Mouse (Mus musculus) retina, postnatal 1 day (tissue): ENCODE results near the gene Sipa1l3.

Source experiments
- DNase-seq: peaks from one replicate; pipeline ENCODE4 v3.0.0-alpha.2; 2012

Sipa1l3 gene

GRCm38 (mm10) chr7:29518421-29519210, at the start of gene Sipa1l3:
Sipa1l3 (minus strand) TSS chr7:29518641.
- DNase-seq = peak; percentile 98

- no peak for DNase-seq
These were observed 44.6 kb upstream of the Sipa1l3 start for GRCm38 (mm10) chr7:29563006-29563405.

DNA sequence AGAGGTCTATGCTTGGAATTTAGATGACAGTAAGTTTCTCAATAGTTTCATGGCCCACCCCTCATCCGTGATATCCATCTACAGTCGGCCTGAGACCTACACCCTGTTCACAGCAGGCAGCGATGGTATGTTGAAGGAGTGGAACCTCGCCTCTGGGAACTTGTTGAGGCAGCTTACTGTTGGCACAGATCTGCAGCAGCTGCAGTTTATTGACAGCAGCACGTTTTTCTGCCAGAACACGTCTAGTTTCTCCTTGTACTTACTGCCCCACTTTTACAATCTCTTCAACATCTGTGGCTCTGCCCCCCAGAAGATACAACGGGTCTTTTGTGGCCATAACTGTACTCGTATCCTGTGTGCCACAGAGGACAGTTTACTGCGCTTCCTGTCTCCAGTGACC, 42.6 kb upstream of the Sipa1l3 start:
- DNase-seq = no peak

GRCm38 (mm10) chr7:29559290-29559689, 40.8 kb upstream of the Sipa1l3 start:
- DNase-seq = peak; percentile 26

DNA sequence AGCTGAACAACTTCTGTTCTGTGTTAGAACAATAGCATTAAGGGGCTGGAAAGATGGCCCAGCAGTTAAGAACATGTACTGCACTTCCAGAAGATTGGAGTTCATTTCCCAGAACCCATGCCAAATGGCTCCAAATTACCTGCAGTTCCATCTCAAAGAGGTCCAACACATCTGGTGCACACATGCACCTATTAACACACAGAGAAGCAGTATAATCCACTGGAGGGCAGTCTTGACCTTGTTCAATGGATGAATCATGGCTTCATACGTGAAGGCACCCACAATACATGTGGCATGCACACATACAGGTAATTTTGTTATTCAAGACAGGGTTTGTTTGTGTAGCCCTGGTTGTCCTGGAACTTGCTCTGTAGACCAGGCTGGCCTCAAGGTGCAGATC, 40.3 kb upstream of the Sipa1l3 start:
- no peak for DNase-seq

- no peak for DNase-seq
These were observed 37.8 kb upstream of the Sipa1l3 start for GRCm38 (mm10) chr7:29556283-29556682.

GRCm38 (mm10) chr7:29555521-29555920, 37.1 kb upstream of the Sipa1l3 start:
- no peak for DNase-seq

GRCm38 (mm10) chr7:29555051-29555450, 36.6 kb upstream of the Sipa1l3 start:
- DNase-seq = no peak

GRCm38 (mm10) chr7:29550691-29551090, 32.2 kb upstream of the Sipa1l3 start:
- DNase-seq = no peak

GRCm38 (mm10) chr7:29541608-29542007, 23.2 kb upstream of the Sipa1l3 start:
- no peak for DNase-seq

DNA sequence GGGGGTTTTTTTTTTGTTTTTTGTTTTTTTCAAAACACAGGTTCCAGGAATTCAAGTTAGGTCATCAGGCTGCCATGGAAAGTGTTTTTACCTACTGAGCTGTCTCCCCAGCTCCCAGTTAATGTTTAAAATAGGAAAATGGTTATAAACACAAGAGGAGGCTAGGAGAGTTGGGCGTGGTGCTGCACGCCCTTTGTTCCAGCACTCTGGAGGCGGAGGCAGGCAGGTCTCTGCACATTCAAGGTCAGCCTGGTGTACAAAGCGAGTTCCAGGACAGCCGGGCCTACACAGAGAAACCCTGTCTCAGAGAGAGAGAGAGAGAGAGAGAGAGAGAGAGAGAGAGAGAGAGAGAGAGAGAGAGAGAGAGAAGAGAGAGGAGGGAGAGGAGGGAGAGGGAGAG, 22.7 kb upstream of the Sipa1l3 start:
- no peak for DNase-seq

DNA sequence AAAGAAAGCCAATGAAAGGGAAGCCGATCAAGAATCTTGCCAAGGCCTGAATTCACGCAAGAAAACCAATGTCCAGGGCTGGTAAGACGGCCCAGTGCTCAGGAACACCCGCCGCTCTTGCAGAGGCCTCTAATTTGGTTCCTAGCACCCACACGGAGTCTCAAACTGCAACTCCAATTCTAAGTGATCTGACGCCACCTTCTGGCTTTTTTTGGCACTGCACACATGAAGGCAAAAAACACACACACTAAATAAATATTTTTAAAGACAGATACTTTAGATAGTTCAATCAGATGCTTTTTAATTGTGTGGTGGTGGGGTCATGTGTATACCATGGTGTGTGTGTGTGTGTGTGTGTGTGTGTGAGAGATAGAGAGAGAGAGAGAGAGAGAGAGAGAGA, 22.2 kb upstream of the Sipa1l3 start:
- DNase-seq = no peak

DNA sequence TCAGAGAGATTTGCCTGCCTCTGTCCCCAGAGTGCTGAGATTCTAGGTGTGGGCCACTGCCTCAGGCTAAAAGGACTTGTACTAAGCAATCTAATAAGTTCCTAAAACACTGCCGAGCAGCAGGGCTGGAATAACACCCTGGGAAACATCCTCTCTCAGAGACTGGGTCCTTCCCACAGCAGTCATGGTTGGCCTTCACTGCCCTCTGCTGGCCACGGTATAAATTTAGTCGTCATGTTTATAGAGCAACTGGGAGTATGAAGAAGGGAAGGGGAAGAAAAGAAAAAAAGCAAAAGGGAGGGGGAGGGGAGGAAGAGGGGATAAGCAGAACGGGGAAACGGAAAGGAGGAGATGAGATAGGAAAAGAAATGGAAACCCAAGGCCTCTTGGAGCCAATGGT, 5.3 kb upstream of the Sipa1l3 start:
- DNase-seq = peak; percentile 87

DNA sequence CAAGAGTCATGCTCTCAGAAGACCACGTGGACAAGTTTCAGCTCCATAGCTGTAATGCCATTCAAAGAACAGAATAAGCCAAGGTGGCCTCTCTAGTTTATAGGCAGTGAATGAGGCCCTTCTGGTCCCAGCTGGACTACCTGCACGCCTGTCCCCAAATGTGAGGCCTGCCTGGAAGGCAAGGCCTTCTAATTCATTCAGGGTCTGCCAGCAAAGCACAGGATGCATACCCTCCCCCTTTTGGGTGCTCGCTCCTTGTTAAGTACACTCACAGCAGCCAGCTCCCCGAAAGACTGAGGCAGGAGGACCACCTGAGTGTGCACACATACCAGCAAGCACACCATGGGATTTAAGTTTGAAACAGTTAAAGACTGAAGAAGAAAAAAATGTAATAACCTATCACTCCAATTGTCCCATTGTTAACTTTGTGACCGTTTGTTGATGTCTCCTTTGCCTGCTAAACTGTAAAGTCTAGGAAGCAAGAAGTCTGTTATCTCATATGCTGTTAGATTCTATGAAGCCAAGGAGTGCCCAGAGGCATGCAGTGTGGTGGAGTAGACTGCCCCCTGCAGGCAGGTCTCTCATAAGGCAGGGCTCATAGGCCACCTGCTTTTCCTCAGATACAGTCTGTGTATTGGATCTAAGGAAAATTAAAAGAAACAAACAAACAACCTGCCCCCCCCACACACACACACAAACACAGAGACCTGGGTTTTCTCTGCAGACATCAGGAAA, 3.6 kb upstream of the Sipa1l3 start:
- peak; percentile 86 for DNase-seq

GRCm38 (mm10) chr7:29521365-29521764, 2.9 kb upstream of the Sipa1l3 start:
- DNase-seq = no peak

GRCm38 (mm10) chr7:29520794-29521193, 2.4 kb upstream of the Sipa1l3 start:
- DNase-seq = no peak

DNA sequence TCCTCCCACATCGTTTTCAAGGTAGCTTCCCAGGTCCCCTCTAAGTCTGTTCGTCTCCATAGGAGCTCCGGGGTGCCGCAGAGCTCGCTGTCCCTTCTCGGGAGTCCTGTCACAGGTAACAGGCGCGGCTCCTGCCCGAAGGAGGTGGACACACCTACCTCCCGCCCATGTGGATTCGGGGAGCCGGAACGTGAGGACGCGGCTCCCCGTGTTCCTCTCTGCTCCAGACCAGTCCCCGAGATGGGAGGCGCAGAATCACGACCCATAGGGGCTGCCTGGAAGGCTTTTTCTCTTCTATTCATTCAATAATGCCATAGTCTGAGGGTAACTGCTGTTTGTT, 740 bp upstream of the Sipa1l3 start:
- DNase-seq = no peak

GRCm38 (mm10) chr7:29518054-29518420, 404 bp downstream of the Sipa1l3 start:
- no peak for DNase-seq

- DNase-seq = no peak
These were observed 1.3 kb downstream of the Sipa1l3 start for GRCm38 (mm10) chr7:29517178-29517577.

DNA sequence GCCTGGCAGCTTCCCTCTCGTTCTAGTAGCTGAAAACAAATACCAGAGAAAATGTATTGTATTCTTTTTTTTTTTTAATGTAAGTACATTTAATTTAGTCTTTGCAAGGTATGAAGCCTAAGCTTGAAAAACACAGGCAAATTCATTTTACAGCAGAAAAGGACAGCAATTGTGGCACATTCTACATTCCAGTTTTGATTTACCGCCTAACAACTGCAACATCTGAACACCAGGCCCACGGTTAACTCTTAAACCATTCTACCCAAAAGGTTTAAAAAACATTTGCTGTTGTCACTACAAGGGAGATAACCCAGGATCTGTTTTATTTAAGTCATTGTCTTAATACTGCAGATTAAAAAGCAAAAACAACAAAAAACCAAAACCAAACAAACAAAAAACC, 2.8 kb downstream of the Sipa1l3 start:
- DNase-seq = no peak

GRCm38 (mm10) chr7:29512729-29513128, 5.7 kb downstream of the Sipa1l3 start:
- DNase-seq = no peak

DNA sequence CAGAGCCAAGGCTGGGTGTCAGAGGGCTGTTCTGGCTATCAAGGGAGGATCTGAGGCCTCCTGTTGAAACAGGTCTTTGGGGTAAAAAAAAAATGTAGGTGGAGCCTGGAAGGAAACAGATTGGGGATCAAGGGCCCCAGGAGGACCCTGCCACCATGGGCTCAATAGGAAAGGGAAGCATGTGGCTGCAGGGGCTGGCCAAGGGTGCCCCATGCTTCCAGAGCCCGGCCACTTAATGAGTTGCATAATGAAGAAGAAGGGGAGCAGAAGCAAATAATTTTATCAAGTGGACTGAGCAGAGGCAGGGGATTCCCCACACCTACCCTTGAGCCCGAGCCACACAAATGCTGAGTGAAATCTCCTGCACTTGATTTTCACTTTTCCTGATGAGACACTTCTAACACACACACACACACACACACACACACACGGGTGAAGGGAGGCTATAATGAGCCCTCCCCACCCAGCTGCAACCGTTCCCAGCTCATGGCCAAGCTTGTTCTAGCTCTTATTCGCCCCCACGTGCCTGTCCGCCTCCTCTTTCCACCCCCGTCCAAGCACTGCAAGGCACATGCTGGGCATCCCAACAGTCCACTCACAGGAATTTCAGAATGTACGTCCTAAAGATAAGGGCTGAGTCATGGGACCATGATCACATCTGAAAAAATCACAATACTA, 6.7 kb downstream of the Sipa1l3 start:
- peak; percentile 50 for DNase-seq

GRCm38 (mm10) chr7:29508522-29508921, 9.9 kb downstream of the Sipa1l3 start:
- no peak for DNase-seq
